Mouse (Mus musculus) liver, adult 2 months (tissue): ENCODE results near the gene Kcnip4.

ENCODE experiments used
- CTCF ChIP-seq: fragments of 200-500 bp; IDR thresholded peaks from 2 replicates; pipeline ENCODE4 v1.5.1; 2011; ENCODE audit warnings: low read depth, low read length, control low read depth
- POLR2A ChIP-seq: fragments of 200-500 bp; IDR thresholded peaks from 2 replicates; pipeline ENCODE4 v1.6.1; 2011; ENCODE audit warnings: low read length, control low read depth; ENCODE audit not compliant: insufficient read depth; ENCODE audit errors: extremely low read depth

DNA sequence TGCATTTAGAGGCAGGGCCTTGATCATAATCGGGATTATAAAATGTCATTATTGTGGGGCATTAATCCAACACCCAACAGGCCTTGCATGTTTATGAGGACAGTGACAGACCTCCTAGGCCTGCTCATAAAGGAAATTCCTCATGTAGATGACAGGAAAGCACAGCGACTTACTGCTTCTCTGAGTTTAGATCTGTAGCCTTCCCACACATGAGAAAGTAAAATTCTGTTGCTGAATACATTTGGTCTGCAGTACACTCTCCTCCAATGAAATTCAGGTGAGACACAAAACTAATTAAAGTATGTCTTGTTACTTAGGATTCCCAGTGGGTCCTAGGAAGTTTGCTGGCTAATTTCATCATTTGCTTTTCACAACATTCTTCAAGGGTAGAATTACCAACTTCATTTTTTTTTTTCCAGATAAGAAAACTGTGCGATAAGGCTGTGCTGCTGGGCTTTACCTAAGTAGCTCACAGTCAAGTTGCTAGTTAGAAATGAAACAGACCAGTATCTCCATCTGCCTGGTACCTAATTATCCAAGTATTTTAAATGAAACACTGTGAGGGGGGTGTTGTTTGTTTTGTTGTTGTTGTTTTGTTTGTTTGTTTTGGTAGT lies 1033.7 kb downstream of the Kcnip4 start:
- TF ChIP-seq POLR2A = no peak
- TF ChIP-seq CTCF = no peak
